18 mouse cellular contexts compared by ENCODE assay signal in the genomic region with DNA sequence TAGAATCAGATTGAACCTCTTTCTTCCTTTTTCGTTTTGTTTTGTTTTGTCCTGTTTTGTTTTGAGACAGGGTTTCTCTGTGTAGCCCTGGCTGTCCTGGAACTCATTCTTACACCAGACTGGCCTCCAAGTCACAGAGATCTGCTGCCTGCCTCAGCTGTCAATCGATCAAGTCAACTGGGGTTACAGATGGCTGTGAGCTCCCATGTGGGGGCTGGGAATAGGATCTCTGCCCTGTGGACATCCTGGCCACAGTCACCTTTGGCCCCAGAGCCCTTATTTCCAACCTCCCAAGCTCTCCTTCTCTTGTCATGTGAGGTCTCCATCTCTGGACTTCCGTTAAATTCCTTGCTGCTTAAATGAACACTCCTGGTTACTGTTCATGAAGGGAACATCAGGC. TPM values are rescaled to one million over a fixed set of nuclear protein-coding genes. Genes with fewer than 3 reads are reported as not detected.
DNase-seq lines count a peak whose midpoint lies in the region; ATAC-seq and TF ChIP-seq lines count a peak whose summit lies in the region.
"Had no signal": no experiment of that assay in that cellular context is flagged by ENCODE, and none has a peak within 500 bp of the region (broad histone marks: within the 10 kb centered on the region; RNA-seq: fewer than 3 reads in every experiment).

No protein-coding gene starts in this region.

- WGBS in liver, adult 2 months: 29% methylated on average over 3 of the region's 3 CpGs
- 78% methylated on average over 3 of the region's 3 CpGs for WGBS in liver, embryonic 11.5 days
- 77% methylated on average over 3 of the region's 3 CpGs for whole genome bisulfite sequencing in stomach, postnatal 0 days

- H3K9ac ChIP-seq in liver, adult 2 months (ENCODE audit: low read depth, low read length): no peak overlapping the region
- H3K9ac ChIP-seq in liver, embryonic 11.5 days (ENCODE audit: low read depth, low read length): no peak overlapping the region
- H3K9ac ChIP-seq in stomach, postnatal 0 days (ENCODE audit: low read length): no peak overlapping the region
- H3K9ac ChIP-seq: embryonic facial prominence, embryonic 12.5 days; forebrain, embryonic 13.5 days; forebrain, embryonic 15.5 days had no signal

- H3K4me3 ChIP-seq in liver, adult 2 months (ENCODE audit: insufficient read depth, low read depth, low read length): no peak overlapping the region
- H3K4me3 ChIP-seq in liver, embryonic 11.5 days (ENCODE audit: low read depth, low read length): no peak overlapping the region
- H3K4me3 ChIP-seq in stomach, postnatal 0 days (ENCODE audit: low read depth, low read length): no peak overlapping the region
- H3K4me3 ChIP-seq: embryonic facial prominence, embryonic 10.5 days; embryonic facial prominence, embryonic 12.5 days; forebrain, embryonic 13.5 days; forebrain, embryonic 15.5 days had no signal

- peak; percentile 91 for DNase-seq in liver, adult 2 months (ENCODE audit: extremely low read depth, low read depth, low spot score)
- DNase-seq in liver, embryonic 11.5 days (ENCODE audit: low spot score): no peak
- DNase-seq in adipocyte (ENCODE audit: low spot score): peak; percentile 34
- DNase-seq in stomach, postnatal 0 days (ENCODE audit: low spot score): no peak
- DNase-seq in retina, postnatal 1 day: no peak
- DNase-seq in right cerebral cortex, postnatal 36 days (ENCODE audit: low spot score in 2 of 2): no peak
- DNase-seq: adrenal gland, adult 8-10 months; adrenal gland, postnatal 14 days; adrenal gland, postnatal 36 days; cerebellum, adult 11-12 months; cerebellum, adult 2 months; cerebellum, adult 9-10 months; cerebellum, postnatal 10 days; cerebellum, postnatal 25 days had no signal

- ATAC-seq in liver, embryonic 11.5 days (replicated peaks; ENCODE audit: low FRiP score): no peak
- ATAC-seq in stomach, postnatal 0 days (ENCODE audit: low FRiP score, low TSS enrichment): no peak
- ATAC-seq: forebrain, embryonic 13.5 days; forebrain, embryonic 15.5 days had no signal

- no peak for TF ChIP-seq CTCF in liver, adult 2 months (IDR thresholded peaks at IDR 0.05; ENCODE audit: low read depth, low read length)
- no peak for TF ChIP-seq CTCF in stomach, postnatal 0 days (IDR thresholded peaks at IDR 0.05; ENCODE audit: low read depth)

- peak overlapping the region; percentile 47; the same call in 1 of the 2 replicates for H3K27ac ChIP-seq in liver, adult 2 months (replicated peaks; ENCODE audit: insufficient read depth, low read depth, low read length)
- no peak overlapping the region for H3K27ac ChIP-seq in liver, embryonic 11.5 days (ENCODE audit: low read depth, low read length)
- 0 out of 2 replicates have a peak overlapping the region, but pooled peaks have one; percentile 35 for H3K27ac ChIP-seq in stomach, postnatal 0 days (replicated peaks)
- H3K27ac ChIP-seq: embryonic facial prominence, embryonic 10.5 days; embryonic facial prominence, embryonic 12.5 days; forebrain, embryonic 13.5 days; forebrain, embryonic 15.5 days had no signal

- TF ChIP-seq EP300 in stomach, postnatal 0 days (optimal IDR thresholded peaks at IDR 0.05): no peak

- H3K4me1 ChIP-seq in liver, adult 2 months (ENCODE audit: control insufficient read depth, insufficient read depth, low read length): peaks cover 31% of the 10 kb centered on the region
- no peaks in the 10 kb centered on the region; the same call in 1 of the 2 replicates for H3K4me1 ChIP-seq in liver, embryonic 11.5 days (replicated peaks; ENCODE audit: control insufficient read depth, insufficient read depth, low read length)
- no peaks in the 10 kb centered on the region; the same call in 1 of the 2 replicates for H3K4me1 ChIP-seq in stomach, postnatal 0 days (replicated peaks; ENCODE audit: control insufficient read depth, insufficient read depth)
- H3K4me1 ChIP-seq: embryonic facial prominence, embryonic 12.5 days; forebrain, embryonic 13.5 days; forebrain, embryonic 15.5 days had no signal

- no peaks in the 10 kb centered on the region for H3K79me2 ChIP-seq in liver, adult 2 months (ENCODE audit: control insufficient read depth, insufficient read depth, low read length)

- no peak for TF ChIP-seq POLR2A in liver, adult 2 months (IDR thresholded peaks at IDR 0.05; ENCODE audit: extremely low read depth, insufficient read depth, low read length)

- no peaks in the 10 kb centered on the region for H3K27me3 ChIP-seq in liver, adult 2 months (ENCODE audit: control insufficient read depth, insufficient read depth, low read length)
- H3K27me3 ChIP-seq in liver, embryonic 11.5 days (replicated peaks; ENCODE audit: control insufficient read depth, insufficient read depth, low read length): no peaks in the 10 kb centered on the region
- no peaks in the 10 kb centered on the region for H3K27me3 ChIP-seq in stomach, postnatal 0 days (ENCODE audit: control insufficient read depth, insufficient read depth, low read length)
- H3K27me3 ChIP-seq: embryonic facial prominence, embryonic 12.5 days; forebrain, embryonic 13.5 days; forebrain, embryonic 15.5 days had no signal

- no peaks in the 10 kb centered on the region for H3K9me3 ChIP-seq in liver, embryonic 11.5 days (ENCODE audit: control insufficient read depth, low read length)
- no peaks in the 10 kb centered on the region for H3K9me3 ChIP-seq in stomach, postnatal 0 days (ENCODE audit: control insufficient read depth, low read length)
- H3K9me3 ChIP-seq: embryonic facial prominence, embryonic 10.5 days; embryonic facial prominence, embryonic 12.5 days; forebrain, embryonic 13.5 days; forebrain, embryonic 15.5 days had no signal

- H3K4me2 ChIP-seq in liver, embryonic 11.5 days: no peak overlapping the region
- no peak overlapping the region for H3K4me2 ChIP-seq in stomach, postnatal 0 days (replicated peaks; ENCODE audit: low read depth)
- H3K4me2 ChIP-seq: embryonic facial prominence, embryonic 12.5 days; forebrain, embryonic 13.5 days; forebrain, embryonic 15.5 days had no signal

- H3K36me3 ChIP-seq in liver, adult 2 months (ENCODE audit: control insufficient read depth, insufficient read depth, low read length): no peaks in the 10 kb centered on the region
- H3K36me3 ChIP-seq in liver, embryonic 11.5 days (ENCODE audit: control insufficient read depth, insufficient read depth, low read length): no peaks in the 10 kb centered on the region
- no peaks in the 10 kb centered on the region for H3K36me3 ChIP-seq in stomach, postnatal 0 days (ENCODE audit: control insufficient read depth, insufficient read depth, low read length)
- H3K36me3 ChIP-seq: embryonic facial prominence, embryonic 10.5 days; embryonic facial prominence, embryonic 12.5 days; forebrain, embryonic 15.5 days had no signal

RNA-seq across cellular contexts. Expression of gene Nfkbia, which starts 13.5 kb away (rescaled TPM):
- 85.6 and 110 TPM in 2 replicates for total RNA-seq in liver, adult 2 months (2014; rRNA removed)
- polyA plus RNA-seq in liver, adult 2 months (2012; rRNA removed): 75.3 and 76.4 TPM in 2 replicates
- 25.8 TPM in 2 replicates for polyA plus RNA-seq in liver, embryonic 11.5 days (2014; fragmentation: Nextera tagmentation; extraction: Ambion mirVana)
- polyA plus RNA-seq in stomach, postnatal 0 days (2015; fragmentation: Nextera tagmentation; extraction: Ambion mirVana): 110 and 119 TPM in 2 replicates

Comparison
In these comparisons a context has a peak if more than half of its experiments do, and no peak if none do; other contexts are left out.
1. DNase-seq: peak in liver, adult 2 months (single experiment) and adipocyte (single experiment); none in liver, embryonic 11.5 days (single experiment), stomach, postnatal 0 days (single experiment), retina, postnatal 1 day (single experiment) and right cerebral cortex, postnatal 36 days (0 of 2).